Mouse (Mus musculus): ENCODE measurements around the gene Wdsub1. TPM values are rescaled to one million over a fixed set of nuclear protein-coding genes. Genes with fewer than 3 reads are reported as not detected.

Gene Wdsub1
- polyA plus RNA-seq, 1 experiment from 2014 or later: 35.7 TPM

- WGBS: 79% methylated on average over 8 of the region's 8 CpGs
- H3K9me3 ChIP-seq: no peaks in the 10 kb centered on the region
These were observed 79.5 kb downstream of the Wdsub1 start for GRCm38 (mm10) chr2:59802722-59803387.

More at GRCm38 (mm10) chr2:59802722-59803387, 79.5 kb downstream of the Wdsub1 start:
- Histone ChIP-seq H3K4me2 (replicated peaks) (no peak overlapping the region), H3K27me3 (no peaks in the 10 kb centered on the region), H3K9ac (no peak overlapping the region), H3K4me1 (peaks cover 12% of the 10 kb centered on the region; the same call in 1 of the 2 replicates), H3K36me3 (peaks cover 36% of the 10 kb centered on the region), H3K27ac (no peak overlapping the region), H3K4me3 (no peak overlapping the region)
- no peak for ATAC-seq (ENCODE audit: insufficient number of reproducible peaks, insufficient read depth, low FRiP score, low TSS enrichment)

All from embryonic facial prominence, embryonic 12.5 days (tissue).